Mouse (Mus musculus) adrenal gland, adult 8-10 months (tissue): ENCODE results near the gene Pf4. TPM values are rescaled to one million over a fixed set of nuclear protein-coding genes. Genes with fewer than 3 reads are reported as not detected.
"Not testable (repeated sequence)": the region's sequence is repeated elsewhere in the genome, so short reads cannot be mapped to it uniquely, and the experiment has no call there.

Experiments
- DNase-seq: peaks from one replicate; pipeline ENCODE4 v3.0.0; 2022
- microRNA-seq, 2 experiments: library from miRNA; unstranded; fragments of <30 nt; microRNA quantifications; one replicate each; pipeline ENCODE4 v1.2.0; 2022
- total RNA-seq, 4 experiments: library from RNA; stranded (reverse); gene quantifications; 2 replicates each; pipeline ENCODE4 v1.2.4; 2022

Pf4 gene
- total RNA-seq, 4 experiments from 2014 or later, result 7.5 to 15.6 (median 11.1) TPM

GRCm38 (mm10) chr5:90788114-90788513 lies 15.9 kb downstream of the Pf4 start:
- DNase-seq, result no peak

DNA sequence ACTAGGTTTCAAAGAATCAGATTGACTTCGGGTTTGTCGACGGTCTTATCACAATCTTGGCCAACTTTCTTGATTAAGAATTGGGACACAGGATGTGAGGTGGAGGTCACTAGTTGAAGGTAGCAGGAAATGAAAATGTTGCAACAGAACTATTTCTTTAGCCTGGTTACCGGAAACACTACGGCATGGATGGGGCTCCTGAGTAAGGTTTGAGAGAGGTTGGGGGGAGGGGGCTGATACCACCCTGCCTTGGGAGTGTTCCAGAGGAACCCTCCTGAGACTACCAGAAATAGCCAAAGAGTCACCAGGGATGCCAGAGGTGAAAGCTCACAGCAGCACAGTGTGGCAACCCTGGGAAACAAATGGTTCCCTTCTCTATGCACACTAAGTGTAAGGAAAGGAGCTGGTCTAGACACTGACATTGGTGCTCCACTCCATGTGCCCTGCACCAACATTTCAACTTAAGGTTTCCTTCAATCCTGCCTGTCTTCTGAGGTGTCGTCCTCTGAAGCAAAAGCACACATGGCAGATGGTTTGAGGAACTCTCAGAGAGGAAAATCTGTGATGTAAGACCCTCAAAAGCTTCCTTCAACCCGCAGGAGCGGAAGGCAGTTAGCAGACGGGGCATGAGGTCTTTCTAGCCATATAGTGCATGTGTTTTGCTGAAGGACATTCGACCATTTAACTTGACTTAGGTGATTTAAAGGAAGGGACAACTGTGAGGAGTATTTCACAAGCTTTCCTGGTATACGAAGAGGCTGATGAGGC lies 17.3 kb downstream of the Pf4 start:
- DNase-seq, result peak; percentile 16

DNA sequence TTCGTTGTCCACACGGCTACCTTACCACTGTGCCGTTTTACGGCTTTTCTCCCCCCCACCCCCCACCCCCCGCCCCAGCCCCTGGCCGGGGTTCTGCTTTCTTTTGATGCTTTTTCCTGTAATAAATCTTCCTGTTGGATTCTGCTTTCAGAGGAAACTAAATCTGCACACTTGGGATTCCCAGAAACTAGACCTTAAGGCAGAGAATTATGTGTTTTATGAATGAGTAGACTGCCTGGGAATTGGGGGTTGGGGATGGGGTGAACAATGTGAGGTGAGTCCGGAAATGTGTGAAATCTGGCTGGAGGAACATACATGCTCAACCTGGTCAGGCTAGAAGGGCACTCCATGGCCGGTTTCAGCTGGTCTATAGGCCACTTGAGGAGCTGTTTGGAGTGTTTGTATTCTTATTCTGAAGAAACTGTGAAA lies 17.9 kb downstream of the Pf4 start:
- no peak for DNase-seq

DNA sequence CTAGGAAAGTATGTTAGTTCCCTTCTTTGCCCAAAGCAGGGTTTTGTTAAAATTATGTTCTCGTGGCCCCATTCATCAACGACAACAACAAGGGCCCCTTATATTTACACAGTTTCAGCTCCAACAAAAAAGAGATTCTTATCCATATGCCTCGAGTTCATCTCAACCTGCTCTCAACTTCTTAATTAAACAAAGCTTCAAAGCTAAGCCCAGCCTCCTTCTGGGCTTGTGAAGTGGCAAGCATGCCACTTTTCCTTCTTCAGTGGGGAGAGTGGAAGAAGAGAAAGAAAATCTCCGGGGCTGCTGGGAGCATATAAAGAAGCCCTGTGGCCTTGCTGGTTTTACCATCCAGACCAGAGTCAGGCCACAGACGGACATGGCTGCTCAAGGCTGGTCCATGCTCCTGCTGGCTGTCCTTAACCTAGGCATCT lies 22.0 kb downstream of the Pf4 start, which contains the start of gene Cxcl15:
TSS of gene Cxcl15 (plus strand) at position 340 of the 431 bp plus-strand sequence.
- DNase-seq, result no peak

DNA sequence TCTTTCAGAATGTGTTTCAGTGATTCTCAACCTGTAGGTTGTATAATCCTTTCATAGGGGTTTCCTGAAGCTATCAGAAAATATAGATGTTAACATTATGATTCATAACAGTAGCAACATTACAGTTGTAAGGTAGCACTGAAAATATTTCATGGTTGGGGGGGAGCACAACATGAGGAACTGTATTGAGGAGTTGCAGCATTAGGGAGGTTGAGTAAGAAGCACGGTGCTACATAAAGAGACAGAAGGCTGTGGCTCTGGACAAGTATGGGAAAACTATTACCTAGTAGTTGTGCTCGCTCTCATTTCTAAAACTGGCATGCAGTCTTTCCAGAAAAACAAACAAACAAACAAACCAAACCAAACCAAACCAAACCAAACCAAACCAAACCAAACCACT lies 23.2 kb downstream of the Pf4 start:
- not testable (repeated sequence) for DNase-seq

DNA sequence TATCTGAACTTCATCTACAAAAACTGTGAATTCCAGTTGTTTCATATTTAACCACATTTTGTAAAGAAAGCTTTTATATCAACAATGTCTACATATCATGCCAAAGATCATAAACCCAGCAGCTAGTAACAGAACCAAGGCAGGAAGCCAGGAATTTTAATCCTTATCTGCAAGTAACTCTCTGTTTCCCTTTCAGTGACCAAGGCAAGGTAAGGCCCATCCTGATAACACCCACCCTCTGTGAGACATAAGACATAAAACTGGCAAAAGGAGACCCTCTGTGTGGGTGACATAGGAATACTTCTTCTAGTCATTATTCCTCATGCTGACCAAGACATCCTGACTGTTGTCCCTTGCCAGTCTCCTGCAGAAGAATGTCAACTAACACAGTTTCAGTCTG lies 32.3 kb downstream of the Pf4 start:
- no peak for DNase-seq

DNA sequence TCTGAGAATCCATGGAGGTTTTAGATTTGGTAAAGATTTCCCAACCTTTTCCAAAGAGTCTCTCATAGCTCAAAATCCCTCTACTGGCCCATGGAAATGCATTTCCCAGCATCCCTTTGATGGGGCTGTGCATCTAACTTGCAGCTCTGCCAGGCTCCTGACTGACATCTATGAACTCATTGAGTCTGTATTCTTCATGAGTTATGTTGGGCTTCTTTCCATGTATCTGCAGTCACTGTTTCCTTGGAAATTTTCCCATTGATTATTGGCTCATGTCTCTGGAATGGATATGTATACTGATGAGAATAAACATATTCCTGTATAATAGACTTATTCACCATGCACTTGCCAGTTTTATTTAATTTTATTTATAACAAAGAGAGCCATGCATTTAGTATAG lies 33.8 kb downstream of the Pf4 start:
- no peak for DNase-seq

- no peak for DNase-seq
Observed at GRCm38 (mm10) chr5:90807176-90807950, 35.1 kb downstream of the Pf4 start.

GRCm38 (mm10) chr5:90819756-90820155 lies 47.5 kb downstream of the Pf4 start:
- DNase-seq, result no peak

Small RNA genes lying within 50 kb of the gene (microRNA-seq; reads per million reads assigned to microRNA genes)
- gene Gm24322, result 0 reads per million in 2 experiments

Other genes starting within 250 kb of the Pf4 start
- not detected for gene 5830473C10Rik, start 211.3 kb upstream of the Pf4 start, total RNA-seq
- 1 to 10 TPM in 3 of 4 experiments, under 1 TPM in 1; 0.46 to 2.0 (median 1.7) TPM for gene Rassf6, start 131.8 kb upstream of the Pf4 start, total RNA-seq
- not detected for gene Cxcl5, start 13.1 kb upstream of the Pf4 start, total RNA-seq
- 1 to 10 TPM; 1.1 to 2.0 (median 1.5) TPM for gene Ppbp, start 3.9 kb upstream of the Pf4 start, total RNA-seq
- not detected for gene Cxcl3, start 13.7 kb downstream of the Pf4 start, total RNA-seq
- gene Cxcl15, start 22.1 kb downstream of the Pf4 start, total RNA-seq, result not detected
- 1 to 10 TPM in 1 of 4 experiments, under 1 TPM in 3; 0.49 to 2.1 (median 0.67) TPM for gene Cxcl1, start 118.8 kb downstream of the Pf4 start, total RNA-seq
- 1 to 10 TPM in 1 of 4 experiments, under 1 TPM in 3; 0.22 to 1.1 (median 0.62) TPM for gene Cxcl2, start 131.4 kb downstream of the Pf4 start, total RNA-seq
- 10 to 100 TPM; 15.7 to 20.5 (median 18.5) TPM for gene Mthfd2l, start 158.7 kb downstream of the Pf4 start, total RNA-seq